Mouse (Mus musculus): ENCODE data around the gene Tgfbr2. TPM values are rescaled to one million over a fixed set of nuclear protein-coding genes. Genes with fewer than 3 reads are reported as not detected.

Tgfbr2 gene
- polyA plus RNA-seq, 1 experiment from 2014 or later = 12.6 TPM

- ATAC-seq (ENCODE audit: insufficient read depth, low FRiP score, low TSS enrichment) (no peak), DNase-seq (ENCODE audit: low spot score) (no peak)
- no peaks in the 10 kb centered on the region for H3K9me3 ChIP-seq (ENCODE audit: control insufficient read depth, low read length)
- no peaks in the 10 kb centered on the region for H3K27me3 ChIP-seq (ENCODE audit: control insufficient read depth, insufficient read depth, low read length)
- H3K4me3 ChIP-seq (ENCODE audit: low read depth, low read length) = no peak overlapping the region
- H3K4me2 ChIP-seq (ENCODE audit: low read depth) = no peak overlapping the region
- H3K27ac ChIP-seq (ENCODE audit: low read depth, low read length) = no peak overlapping the region
- no peak overlapping the region for H3K9ac ChIP-seq (ENCODE audit: low read length)
- no peaks in the 10 kb centered on the region for H3K36me3 ChIP-seq (ENCODE audit: control insufficient read depth, insufficient read depth, low read length)
- H3K4me1 ChIP-seq (ENCODE audit: control insufficient read depth, insufficient read depth, low read length) = peaks cover 4% of the 10 kb centered on the region; the same call in 1 of the 2 replicates
- WGBS = 85% methylated on average over 11 of the region's 11 CpGs
Observed at GRCm38 (mm10) chr9:116101842-116102241, 73.3 kb downstream of the Tgfbr2 start.

GRCm38 (mm10) chr9:116100015-116100414 lies 75.1 kb downstream of the Tgfbr2 start:
- no peaks in the 10 kb centered on the region for H3K9me3 ChIP-seq (ENCODE audit: control insufficient read depth, low read length)
- no peak for ATAC-seq (ENCODE audit: insufficient read depth, low FRiP score, low TSS enrichment)
- 78% methylated on average over 9 of the region's 9 CpGs for WGBS
- H3K4me1 ChIP-seq (ENCODE audit: control insufficient read depth, insufficient read depth, low read length) = peaks cover 4% of the 10 kb centered on the region; the same call in 1 of the 2 replicates
- H3K9ac ChIP-seq (ENCODE audit: low read length) = no peak overlapping the region
- no peak overlapping the region for H3K27ac ChIP-seq (ENCODE audit: low read depth, low read length)
- H3K27me3 ChIP-seq (ENCODE audit: control insufficient read depth, insufficient read depth, low read length) = no peaks in the 10 kb centered on the region
- no peak overlapping the region for H3K4me3 ChIP-seq (ENCODE audit: low read depth, low read length)
- H3K36me3 ChIP-seq (ENCODE audit: control insufficient read depth, insufficient read depth, low read length) = no peaks in the 10 kb centered on the region
- DNase-seq (ENCODE audit: low spot score) = no peak
- H3K4me2 ChIP-seq (ENCODE audit: low read depth) = no peak overlapping the region

DNA sequence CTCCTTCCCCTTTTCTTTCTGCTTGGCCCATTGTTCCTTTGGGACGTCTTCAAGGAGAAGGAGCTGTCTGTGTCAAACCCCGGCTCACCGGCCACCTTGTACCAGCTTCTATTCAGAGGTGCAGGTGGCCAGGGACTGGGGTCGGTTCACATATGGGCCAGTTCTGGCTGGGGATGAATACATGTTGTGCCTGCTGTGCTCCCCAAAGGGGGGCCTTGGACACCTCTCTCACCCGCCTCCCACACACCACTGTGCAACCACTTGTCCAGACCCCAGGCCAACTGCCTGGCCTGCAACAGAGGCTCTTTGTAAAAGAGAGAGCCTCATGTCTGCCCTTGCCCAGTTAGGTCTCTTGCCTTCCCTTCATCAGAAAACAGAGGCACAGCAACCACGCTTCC lies 75.6 kb downstream of the Tgfbr2 start:
- H3K4me1 ChIP-seq (ENCODE audit: control insufficient read depth, insufficient read depth, low read length) = peaks cover 4% of the 10 kb centered on the region; the same call in 1 of the 2 replicates
- DNase-seq (ENCODE audit: low spot score) = no peak
- H3K4me2 ChIP-seq (ENCODE audit: low read depth) = no peak overlapping the region
- no peak for ATAC-seq (ENCODE audit: insufficient read depth, low FRiP score, low TSS enrichment)
- H3K9ac ChIP-seq (ENCODE audit: low read length) = no peak overlapping the region
- H3K4me3 ChIP-seq (ENCODE audit: low read depth, low read length) = no peak overlapping the region
- no peaks in the 10 kb centered on the region for H3K27me3 ChIP-seq (ENCODE audit: control insufficient read depth, insufficient read depth, low read length)
- H3K36me3 ChIP-seq (ENCODE audit: control insufficient read depth, insufficient read depth, low read length) = no peaks in the 10 kb centered on the region
- no peaks in the 10 kb centered on the region for H3K9me3 ChIP-seq (ENCODE audit: control insufficient read depth, low read length)
- no peak overlapping the region for H3K27ac ChIP-seq (ENCODE audit: low read depth, low read length)
- WGBS = 61% methylated on average over 6 of the region's 6 CpGs

GRCm38 (mm10) chr9:116098724-116099595 lies 76.2 kb downstream of the Tgfbr2 start:
- H3K9ac ChIP-seq (ENCODE audit: low read length) = no peak overlapping the region
- no peaks in the 10 kb centered on the region for H3K27me3 ChIP-seq (ENCODE audit: control insufficient read depth, insufficient read depth, low read length)
- peaks cover 4% of the 10 kb centered on the region; the same call in 1 of the 2 replicates for H3K4me1 ChIP-seq (ENCODE audit: control insufficient read depth, insufficient read depth, low read length)
- no peak overlapping the region for H3K27ac ChIP-seq (ENCODE audit: low read depth, low read length)
- no peaks in the 10 kb centered on the region for H3K36me3 ChIP-seq (ENCODE audit: control insufficient read depth, insufficient read depth, low read length)
- ATAC-seq (ENCODE audit: insufficient read depth, low FRiP score, low TSS enrichment) = no peak
- no peak for DNase-seq (ENCODE audit: low spot score)
- H3K9me3 ChIP-seq (ENCODE audit: control insufficient read depth, low read length) = no peaks in the 10 kb centered on the region
- no peak overlapping the region for H3K4me2 ChIP-seq (ENCODE audit: low read depth)
- 63% methylated on average over 16 of the region's 16 CpGs for WGBS
- no peak overlapping the region for H3K4me3 ChIP-seq (ENCODE audit: low read depth, low read length)

DNA sequence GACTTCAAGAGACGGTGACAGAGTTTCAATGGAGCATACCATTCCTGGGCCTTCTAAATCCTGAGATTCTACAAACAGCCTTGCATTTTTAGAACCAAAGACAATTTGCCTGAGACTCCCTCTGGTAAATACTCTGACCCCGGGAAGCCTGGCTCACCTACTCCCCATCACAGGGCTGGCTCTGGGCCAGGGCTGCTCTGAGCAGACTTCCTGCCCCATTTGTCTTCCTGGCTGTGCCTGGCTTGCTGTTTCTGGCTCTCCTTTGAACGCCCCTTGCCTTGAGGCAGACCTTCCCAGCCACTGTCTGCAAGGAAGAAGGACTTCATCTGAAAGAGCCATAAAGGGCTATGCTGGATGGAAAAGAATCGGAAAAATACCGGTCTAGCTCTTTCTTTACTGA lies 83.2 kb downstream of the Tgfbr2 start:
- Histone ChIP-seq H3K9ac (ENCODE audit: low read length) (no peak overlapping the region), H3K9me3 (ENCODE audit: control insufficient read depth, low read length) (no peaks in the 10 kb centered on the region), H3K27ac (ENCODE audit: low read depth, low read length) (no peak overlapping the region), H3K4me2 (ENCODE audit: low read depth) (no peak overlapping the region), H3K36me3 (ENCODE audit: control insufficient read depth, insufficient read depth, low read length) (no peaks in the 10 kb centered on the region), H3K4me3 (ENCODE audit: low read depth, low read length) (no peak overlapping the region), H3K4me1 (ENCODE audit: control insufficient read depth, insufficient read depth, low read length) (no peaks in the 10 kb centered on the region), H3K27me3 (ENCODE audit: control insufficient read depth, insufficient read depth, low read length) (no peaks in the 10 kb centered on the region)
- 75% methylated on average over 5 of the region's 5 CpGs for WGBS
- DNase-seq (ENCODE audit: low spot score) (peak; percentile 53), ATAC-seq (ENCODE audit: insufficient read depth, low FRiP score, low TSS enrichment) (no peak)

DNA sequence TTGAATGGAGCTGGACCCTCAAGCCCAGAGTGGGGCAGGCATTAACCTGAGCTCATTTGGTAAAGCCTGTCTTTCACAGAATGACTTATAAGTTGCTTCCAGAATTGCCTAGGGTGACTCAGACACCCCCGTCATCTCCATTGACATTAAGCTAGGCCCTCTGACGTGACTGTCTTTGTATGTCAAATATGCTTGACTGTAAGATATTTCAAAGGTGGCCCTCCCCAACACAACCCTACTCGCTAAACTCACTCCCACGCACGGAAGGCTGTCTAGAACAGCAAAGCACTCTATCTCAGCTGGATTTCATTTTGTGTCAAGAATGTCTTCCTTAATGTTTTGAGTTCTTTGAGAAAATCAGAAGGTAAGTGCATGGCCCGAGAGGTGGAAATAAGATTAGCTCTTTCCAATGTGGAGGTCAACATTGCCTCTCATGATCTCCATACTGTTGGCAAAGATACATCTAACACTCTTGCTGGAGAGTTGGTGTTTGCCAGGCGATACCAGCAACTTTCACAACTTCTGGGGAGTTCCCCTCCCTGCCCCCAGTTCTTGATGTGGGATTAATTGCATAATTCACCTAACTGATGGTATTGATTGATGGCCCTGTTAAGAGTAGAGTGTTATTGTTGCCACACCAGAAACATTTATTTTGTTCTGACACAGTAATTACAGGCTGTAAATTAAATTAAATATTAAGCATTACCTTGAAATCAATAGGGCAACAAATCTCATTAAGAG lies 83.9 kb downstream of the Tgfbr2 start:
- H3K27me3 ChIP-seq (ENCODE audit: control insufficient read depth, insufficient read depth, low read length) = no peaks in the 10 kb centered on the region
- no peaks in the 10 kb centered on the region for H3K9me3 ChIP-seq (ENCODE audit: control insufficient read depth, low read length)
- DNase-seq (ENCODE audit: low spot score) (no peak), ATAC-seq (ENCODE audit: insufficient read depth, low FRiP score, low TSS enrichment) (no peak)
- H3K4me1 ChIP-seq (ENCODE audit: control insufficient read depth, insufficient read depth, low read length) = no peaks in the 10 kb centered on the region
- H3K4me3 ChIP-seq (ENCODE audit: low read depth, low read length) = no peak overlapping the region
- 91% methylated on average over 7 of the region's 7 CpGs for WGBS
- H3K27ac ChIP-seq (ENCODE audit: low read depth, low read length) = no peak overlapping the region
- H3K36me3 ChIP-seq (ENCODE audit: control insufficient read depth, insufficient read depth, low read length) = no peaks in the 10 kb centered on the region
- H3K4me2 ChIP-seq (ENCODE audit: low read depth) = no peak overlapping the region
- no peak overlapping the region for H3K9ac ChIP-seq (ENCODE audit: low read length)

- Histone ChIP-seq H3K9me3 (ENCODE audit: control insufficient read depth, low read length) (no peaks in the 10 kb centered on the region), H3K4me1 (ENCODE audit: control insufficient read depth, insufficient read depth, low read length) (no peaks in the 10 kb centered on the region), H3K9ac (ENCODE audit: low read length) (no peak overlapping the region), H3K4me2 (ENCODE audit: low read depth) (no peak overlapping the region), H3K27ac (ENCODE audit: low read depth, low read length) (no peak overlapping the region), H3K36me3 (ENCODE audit: control insufficient read depth, insufficient read depth, low read length) (no peaks in the 10 kb centered on the region), H3K27me3 (ENCODE audit: control insufficient read depth, insufficient read depth, low read length) (no peaks in the 10 kb centered on the region), H3K4me3 (ENCODE audit: low read depth, low read length) (no peak overlapping the region)
- ATAC-seq (ENCODE audit: insufficient read depth, low FRiP score, low TSS enrichment) = no peak
- 85% methylated on average over 9 of the region's 9 CpGs for WGBS
- no peak for DNase-seq (ENCODE audit: low spot score)
Observed at GRCm38 (mm10) chr9:116090296-116090695, 84.9 kb downstream of the Tgfbr2 start.

GRCm38 (mm10) chr9:116088912-116089311 lies 86.2 kb downstream of the Tgfbr2 start:
- WGBS = 92% methylated on average over 9 of the region's 9 CpGs
- Histone ChIP-seq H3K27me3 (ENCODE audit: control insufficient read depth, insufficient read depth, low read length) (no peaks in the 10 kb centered on the region), H3K9me3 (ENCODE audit: control insufficient read depth, low read length) (no peaks in the 10 kb centered on the region), H3K4me2 (ENCODE audit: low read depth) (no peak overlapping the region), H3K4me3 (ENCODE audit: low read depth, low read length) (no peak overlapping the region), H3K4me1 (ENCODE audit: control insufficient read depth, insufficient read depth, low read length) (no peaks in the 10 kb centered on the region), H3K27ac (ENCODE audit: low read depth, low read length) (no peak overlapping the region), H3K36me3 (ENCODE audit: control insufficient read depth, insufficient read depth, low read length) (no peaks in the 10 kb centered on the region), H3K9ac (ENCODE audit: low read length) (no peak overlapping the region)
- ATAC-seq (ENCODE audit: insufficient read depth, low FRiP score, low TSS enrichment) (no peak), DNase-seq (ENCODE audit: low spot score) (no peak)

Data from neural tube, embryonic 11.5 days (tissue).